In the genomic region with DNA sequence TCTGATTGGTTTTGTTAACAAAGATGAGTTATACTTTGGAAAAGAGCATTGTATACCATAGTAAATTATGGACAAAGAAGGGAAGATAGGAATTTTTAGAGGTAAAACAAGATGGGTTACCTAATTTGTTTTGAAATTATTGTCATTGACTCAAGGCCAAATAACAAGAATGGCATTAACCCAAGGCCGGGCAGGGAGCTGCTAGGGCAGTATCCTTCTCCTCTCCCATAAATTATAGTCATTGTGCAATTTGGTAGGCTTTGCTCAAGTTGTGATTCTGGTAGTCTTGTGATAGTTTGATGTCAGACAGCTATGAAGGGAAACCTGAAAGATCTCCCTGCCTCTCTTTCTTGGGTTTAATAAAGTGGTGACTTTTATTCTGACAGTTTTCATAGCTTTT, we compare ENCODE assay signal across 25 mouse cellular contexts. TPM values are rescaled to one million over a fixed set of nuclear protein-coding genes. Genes with fewer than 3 reads are reported as not detected.
DNase-seq lines count a peak whose midpoint lies in the region; ATAC-seq lines count a peak whose summit lies in the region.
"Had no signal": no experiment of that assay in that cellular context is flagged by ENCODE, and none has a peak within 500 bp of the region (broad histone marks: within the 10 kb centered on the region; RNA-seq: fewer than 3 reads in every experiment).

No protein-coding gene starts in this region.

- H3K27me3 ChIP-seq in heart, embryonic 12.5 days (replicated peaks), result no peaks in the 10 kb centered on the region
- H3K27me3 ChIP-seq in hindbrain, embryonic 16.5 days (replicated peaks; ENCODE audit: control insufficient read depth, insufficient read depth, low read length), result no peaks in the 10 kb centered on the region
- H3K27me3 ChIP-seq: heart, embryonic 15.5 days; intestine, embryonic 15.5 days; Patski had no signal

- ATAC-seq in heart, embryonic 12.5 days (ENCODE audit: insufficient number of reproducible peaks, low FRiP score), result no peak
- ATAC-seq in hindbrain, embryonic 16.5 days, result no peak
- ATAC-seq: forebrain, embryonic 14.5 days; forebrain, postnatal 0 days; intestine, embryonic 15.5 days; Patski had no signal

- no peak overlapping the region for H3K27ac ChIP-seq in heart, embryonic 12.5 days (ENCODE audit: poor library complexity, severe bottlenecking)
- no peak overlapping the region for H3K27ac ChIP-seq in hindbrain, embryonic 16.5 days (ENCODE audit: low read depth, low read length)
- H3K27ac ChIP-seq: heart, embryonic 15.5 days; hindbrain, embryonic 14.5 days; intestine, embryonic 15.5 days had no signal

- no peaks in the 10 kb centered on the region for H3K9me3 ChIP-seq in heart, embryonic 12.5 days (replicated peaks)
- no peaks in the 10 kb centered on the region for H3K9me3 ChIP-seq in hindbrain, embryonic 16.5 days (ENCODE audit: control insufficient read depth, low read length)
- H3K9me3 ChIP-seq: heart, embryonic 15.5 days; intestine, embryonic 15.5 days had no signal

- DNase-seq in adrenal gland, adult (ENCODE audit: inconsistent age in 2 of 2, low spot score in 1 of 2), result peak; percentile 67 to 92
- no peak for DNase-seq in adrenal gland, adult 18-20 months (ENCODE audit: low spot score in 2 of 2)
- DNase-seq in adrenal gland, adult 8-10 months, result peak; percentile 72
- DNase-seq in adrenal gland, postnatal 25 days, result peak; percentile 40
- DNase-seq in gonadal fat pad, adult 2 months (ENCODE audit: low read depth), result peak; percentile 33
- no peak for DNase-seq in lung, postnatal 36 days
- DNase-seq: cerebellum, adult 18-20 months; cerebellum, adult 9-10 months; cerebellum, postnatal 14 days; forebrain, postnatal 0 days; gastrocnemius, postnatal 10 days; gastrocnemius, postnatal 36 days; heart, adult 11 months; heart, postnatal 10 days; heart, postnatal 4 days; kidney, adult 11 months; kidney, adult 8-10 months had no signal

- H3K36me3 ChIP-seq in heart, embryonic 12.5 days, result peaks cover 27% of the 10 kb centered on the region
- H3K36me3 ChIP-seq in hindbrain, embryonic 16.5 days (ENCODE audit: control insufficient read depth, insufficient read depth, low read length), result peaks cover 2% of the 10 kb centered on the region; the same call in 1 of the 2 replicates

- no peak overlapping the region for H3K4me3 ChIP-seq in heart, embryonic 12.5 days
- H3K4me3 ChIP-seq in hindbrain, embryonic 16.5 days (ENCODE audit: low read length), result no peak overlapping the region
- H3K4me3 ChIP-seq: heart, embryonic 15.5 days; intestine, embryonic 15.5 days had no signal

- no peaks in the 10 kb centered on the region for H3K4me1 ChIP-seq in heart, embryonic 12.5 days (replicated peaks)
- no peaks in the 10 kb centered on the region for H3K4me1 ChIP-seq in hindbrain, embryonic 16.5 days (ENCODE audit: control insufficient read depth, insufficient read depth, low read depth, low read length)
- H3K4me1 ChIP-seq: heart, embryonic 15.5 days; intestine, embryonic 15.5 days had no signal

- 93% methylated on average over 1 of the region's 1 CpGs for WGBS in heart, embryonic 12.5 days
- 91% methylated on average over 1 of the region's 1 CpGs for WGBS in hindbrain, embryonic 16.5 days

- no peak overlapping the region for H3K9ac ChIP-seq in heart, embryonic 12.5 days
- no peak overlapping the region for H3K9ac ChIP-seq in hindbrain, embryonic 16.5 days (ENCODE audit: low read depth, low read length)
- H3K9ac ChIP-seq: forebrain, postnatal 0 days; heart, embryonic 15.5 days; hindbrain, embryonic 14.5 days; intestine, embryonic 15.5 days had no signal

- no peak overlapping the region for H3K4me2 ChIP-seq in heart, embryonic 12.5 days
- H3K4me2 ChIP-seq in hindbrain, embryonic 16.5 days (ENCODE audit: low read length), result no peak overlapping the region
- H3K4me2 ChIP-seq: heart, embryonic 11.5 days; heart, embryonic 15.5 days; hindbrain, embryonic 14.5 days; intestine, embryonic 15.5 days had no signal

RNA-seq across cellular contexts. Expression of a gene that starts 49.7 kb away (rescaled TPM):
- total RNA-seq in adrenal gland, adult 18-20 months (2021), result 100 to 1,000 TPM; 122 to 181 TPM
- total RNA-seq in adrenal gland, adult 8-10 months (2022), result 100 to 1,000 TPM; 131 to 165 (median 145) TPM
- 213 and 216 TPM in 2 replicates for total RNA-seq in adrenal gland, postnatal 25 days (2021)
- polyA plus RNA-seq in gonadal fat pad, adult 2 months (2012; rRNA removed), result 47.5 and 55.8 TPM in 2 replicates
- polyA plus RNA-seq in heart, embryonic 12.5 days (2016; fragmentation: Nextera tagmentation; extraction: Ambion mirVana), result 80.9 and 102 TPM in 2 replicates
- polyA plus RNA-seq in hindbrain, embryonic 16.5 days (2015; fragmentation: Nextera tagmentation; extraction: Ambion mirVana), result 12.7 and 17.4 TPM in 2 replicates

Comparison
In these comparisons a context has a peak if more than half of its experiments do, and no peak if none do; other contexts are left out.
1. DNase-seq: peak in adrenal gland, adult (2 of 2), adrenal gland, adult 8-10 months (single experiment), adrenal gland, postnatal 25 days (single experiment) and gonadal fat pad, adult 2 months (single experiment); none in adrenal gland, adult 18-20 months (0 of 2) and lung, postnatal 36 days (single experiment).